Mouse (Mus musculus): ENCODE measurements at regions not wholly inside any gene's neighbourhood (a gene's known extent, or its start where the extent isn't known, plus 50 kb on each side); places are given as distances from the start of the nearest gene placed in this dataset.
A peak's percentile ranks its signal among the peaks of the same experiment; 100 is the strongest.
"Not testable (repeated sequence)": the region's sequence is repeated elsewhere in the genome, so short reads cannot be mapped to it uniquely, and the experiment has no call there.

DNA sequence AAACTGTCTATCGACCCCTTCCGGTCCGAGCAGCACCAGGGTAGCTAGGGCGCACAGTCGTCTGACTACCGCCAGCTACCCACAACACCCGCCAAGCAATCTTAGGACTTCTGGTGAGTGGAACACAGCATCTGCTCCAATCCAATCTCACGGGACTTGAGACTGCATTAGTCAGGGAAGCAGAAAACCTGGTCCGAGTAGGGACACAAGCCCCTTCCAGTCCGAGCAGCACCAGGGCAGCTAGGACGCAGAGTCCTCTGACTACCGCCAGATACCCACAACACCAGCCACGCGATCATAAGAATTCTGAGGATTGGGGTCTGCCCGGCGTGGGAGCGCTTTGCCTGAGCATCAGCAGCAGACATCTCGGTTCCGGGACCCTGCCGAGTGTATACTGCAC, 79.6 kb downstream of the Gm10715 start:
- not testable (repeated sequence) for DNase-seq

GRCm38 (mm10) chr9:3161181-3161580, 124.5 kb downstream of the Gm10715 start:
- DNase-seq = no peak

DNA sequence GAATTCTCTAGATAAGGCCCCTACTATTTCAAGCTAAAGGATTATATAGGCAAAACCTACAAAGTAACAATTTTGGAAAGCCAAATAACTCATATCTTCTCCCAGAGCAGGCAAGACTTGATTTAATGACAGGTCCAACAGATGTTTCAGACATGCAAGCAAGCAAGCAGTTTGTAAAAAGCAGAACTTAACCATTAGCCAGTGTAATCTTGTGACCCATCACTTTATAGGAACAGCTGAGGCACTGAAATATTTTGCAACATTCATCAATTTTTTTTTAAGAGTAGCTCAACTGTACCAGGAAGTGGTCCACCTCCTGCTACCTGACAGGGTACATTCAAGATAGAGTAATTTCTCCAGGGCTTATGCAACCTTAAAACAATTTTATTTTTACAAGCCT, 147.7 kb downstream of the Gm10715 start:
- no peak for DNase-seq

- DNase-seq = peak in 1 of 2 experiments; percentile 2
Measured at GRCm38 (mm10) chr9:3199151-3200018, 135.6 kb upstream of the Alkbh8 start.

GRCm38 (mm10) chr9:3200019-3200347, 135.0 kb upstream of the Alkbh8 start:
- not testable (repeated sequence) for DNase-seq

GRCm38 (mm10) chr9:3208120-3208519, 126.8 kb upstream of the Alkbh8 start:
- DNase-seq = not testable (repeated sequence)

- DNase-seq = peak in 1 of 2 experiments; percentile 53
Measured at GRCm38 (mm10) chr9:3258396-3259300, 76.3 kb upstream of the Alkbh8 start.

DNA sequence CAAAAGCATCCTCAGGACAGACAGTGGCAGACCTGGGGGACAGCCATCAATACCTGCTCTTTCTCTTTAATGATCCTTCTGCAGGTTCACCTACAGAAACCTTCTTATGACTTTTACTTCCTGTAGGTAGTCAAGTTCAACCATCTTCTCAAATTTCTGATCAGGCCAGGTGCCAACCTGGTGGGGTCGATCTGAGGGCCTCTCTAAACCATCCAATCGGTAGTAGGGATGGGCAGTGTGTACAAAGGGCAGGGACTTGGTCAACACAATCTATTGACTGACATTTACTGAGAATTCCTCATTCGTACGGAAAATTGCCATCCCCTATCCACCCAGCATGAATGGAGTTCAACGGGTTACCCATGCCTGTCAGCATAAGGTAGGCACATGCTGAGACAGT, 74.8 kb upstream of the Alkbh8 start:
- no peak for DNase-seq

DNA sequence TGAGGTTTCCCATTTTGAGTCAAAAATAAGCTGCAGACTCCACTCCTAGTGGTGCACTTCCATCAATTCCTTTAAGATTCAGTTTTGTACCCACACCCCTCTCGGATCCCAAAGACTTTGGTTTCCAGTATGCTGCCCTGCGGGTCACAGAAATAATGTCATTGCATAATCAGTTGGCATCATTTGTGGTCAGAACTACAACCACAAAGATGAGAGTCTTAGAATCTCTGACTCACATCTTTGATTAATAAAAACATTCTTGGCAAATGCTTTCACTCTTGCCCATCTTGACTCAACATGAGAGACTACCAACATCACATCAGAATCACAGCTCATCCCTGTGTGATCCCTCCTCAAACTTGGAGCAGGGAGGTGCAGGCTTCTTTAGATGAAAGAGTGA, 74.1 kb upstream of the Alkbh8 start:
- DNase-seq = no peak

DNA sequence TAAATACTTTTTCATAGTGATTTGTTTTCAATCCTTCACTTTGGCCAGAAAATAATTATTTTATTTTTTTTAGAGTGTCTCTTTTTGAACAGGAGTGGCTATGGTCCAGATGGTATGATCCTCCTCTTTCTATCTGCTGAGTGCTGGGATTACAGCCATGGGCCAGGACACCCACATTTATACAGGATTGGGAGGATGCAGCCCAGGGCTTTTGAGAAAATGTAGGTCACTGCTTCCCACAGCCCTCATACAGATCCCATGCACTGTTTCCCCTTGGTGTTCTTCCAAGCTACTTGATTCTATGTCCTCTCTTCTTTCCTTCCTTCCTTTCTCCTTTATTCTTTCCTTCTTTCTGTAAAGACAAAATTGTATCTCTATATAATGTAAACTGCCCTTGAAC, 70.5 kb upstream of the Alkbh8 start:
- no peak for DNase-seq

DNA sequence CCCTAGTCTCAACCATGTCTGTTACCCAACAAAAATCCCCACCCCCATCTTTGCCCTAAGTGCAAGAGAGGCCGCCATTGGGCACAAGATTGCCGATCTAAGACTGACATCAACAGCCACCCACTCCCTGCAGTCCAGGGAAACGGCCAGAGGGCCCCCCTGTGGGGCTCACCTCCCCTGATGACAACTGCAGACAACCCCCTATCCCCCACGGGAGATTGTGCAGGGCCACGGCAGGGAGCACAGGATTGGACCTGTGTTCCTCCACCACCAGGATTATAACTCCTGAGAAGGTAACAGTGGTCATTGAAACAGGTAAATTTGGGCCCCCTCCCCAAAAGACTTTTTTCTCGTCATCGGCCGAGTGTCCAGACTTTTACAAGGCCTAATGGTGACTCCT, 54.4 kb upstream of the Alkbh8 start:
- not testable (repeated sequence) for DNase-seq

- DNase-seq = not testable (repeated sequence)
Measured at GRCm38 (mm10) chr9:3281906-3282305, 53.0 kb upstream of the Alkbh8 start.

GRCm38 (mm10) chr9:3283381-3283780, 51.6 kb upstream of the Alkbh8 start:
- DNase-seq = not testable (repeated sequence)

Data from spleen, adult 18-20 months (tissue).